Mouse (Mus musculus) cerebellum, postnatal 36 days (tissue): Measurements from ENCODE around the gene Crhr1.

ENCODE experiments used
- DNase-seq, 2 experiments: peaks; one replicate each; pipeline ENCODE4 v3.0.0; 2021 to 2022; ENCODE audit warnings: mixed read lengths in 2 of 2

Crhr1 gene

GRCm38 (mm10) chr11:104132580-104133441, at the start of gene Crhr1:
Gene Crhr1 (plus strand): TSS chr11:104132855.
- DNase-seq = peak; percentile 85 to 90

GRCm38 (mm10) chr11:104083248-104083647, 49.4 kb upstream of the Crhr1 start:
- DNase-seq = peak in 1 of 2 experiments; percentile 15

GRCm38 (mm10) chr11:104083716-104084115, 48.9 kb upstream of the Crhr1 start:
- DNase-seq = no peak

GRCm38 (mm10) chr11:104088519-104088918, 44.1 kb upstream of the Crhr1 start:
- DNase-seq = no peak

- DNase-seq = no peak
Measured at GRCm38 (mm10) chr11:104090769-104091168, 41.9 kb upstream of the Crhr1 start.

GRCm38 (mm10) chr11:104095151-104095550, 37.5 kb upstream of the Crhr1 start:
- DNase-seq = no peak

- no peak for DNase-seq
Measured at GRCm38 (mm10) chr11:104096536-104096935, 36.1 kb upstream of the Crhr1 start.

GRCm38 (mm10) chr11:104099542-104099941, 33.1 kb upstream of the Crhr1 start:
- DNase-seq = no peak

- DNase-seq = no peak
Measured at GRCm38 (mm10) chr11:104102641-104103040, 30.0 kb upstream of the Crhr1 start.

GRCm38 (mm10) chr11:104106329-104106728, 26.3 kb upstream of the Crhr1 start:
- DNase-seq = peak in 1 of 2 experiments; percentile 36

- no peak for DNase-seq
Measured at GRCm38 (mm10) chr11:104106969-104107368, 25.7 kb upstream of the Crhr1 start.

GRCm38 (mm10) chr11:104110366-104110765, 22.3 kb upstream of the Crhr1 start:
- peak; percentile 68 for DNase-seq

- no peak for DNase-seq
Measured at GRCm38 (mm10) chr11:104111851-104112250, 20.8 kb upstream of the Crhr1 start.

GRCm38 (mm10) chr11:104113699-104114098, 19.0 kb upstream of the Crhr1 start:
- DNase-seq = no peak

- peak in 1 of 2 experiments; percentile 38 for DNase-seq
Measured at GRCm38 (mm10) chr11:104114690-104115089, 18.0 kb upstream of the Crhr1 start.

GRCm38 (mm10) chr11:104118356-104118755, 14.3 kb upstream of the Crhr1 start:
- no peak for DNase-seq

- DNase-seq = no peak
Measured at GRCm38 (mm10) chr11:104122966-104123365, 9.7 kb upstream of the Crhr1 start.

GRCm38 (mm10) chr11:104123479-104123878, 9.2 kb upstream of the Crhr1 start:
- no peak for DNase-seq

GRCm38 (mm10) chr11:104124582-104124981, 8.1 kb upstream of the Crhr1 start:
- DNase-seq = peak; percentile 85 to 87

GRCm38 (mm10) chr11:104129466-104129865, 3.2 kb upstream of the Crhr1 start:
- no peak for DNase-seq

- DNase-seq = no peak
Measured at GRCm38 (mm10) chr11:104130721-104131647, 1.7 kb upstream of the Crhr1 start.

GRCm38 (mm10) chr11:104131756-104132155, 899 bp upstream of the Crhr1 start:
- DNase-seq = peak; percentile 87 to 93

GRCm38 (mm10) chr11:104133442-104133983, 858 bp downstream of the Crhr1 start:
- peak in 1 of 2 experiments; percentile 44 for DNase-seq
